Comparison of ENCODE assay signal across 11 mouse cellular contexts in the genomic region with DNA sequence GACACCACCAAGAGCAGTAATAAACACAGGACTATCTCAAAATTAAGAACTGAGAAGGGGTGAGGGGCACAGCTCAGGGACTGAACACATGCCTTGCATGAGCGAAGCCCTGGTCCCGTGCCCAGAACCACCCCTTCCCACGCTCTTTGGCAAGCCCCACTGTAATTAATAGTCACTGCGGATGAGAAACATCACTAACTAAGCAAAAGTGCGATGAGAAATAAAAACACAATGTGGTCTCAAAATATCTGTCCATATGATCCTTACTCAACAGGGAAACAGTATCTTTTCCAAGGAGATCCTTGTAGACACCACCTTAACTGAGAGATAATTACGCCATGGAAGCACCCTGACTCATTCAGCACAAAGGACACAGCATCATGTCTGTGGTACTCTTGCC. TPM values are rescaled to one million over a fixed set of nuclear protein-coding genes. Genes with fewer than 3 reads are reported as not detected.
A peak's percentile ranks its signal among the peaks of the same experiment; 100 is the strongest.
DNase-seq lines count a peak whose midpoint lies in the region; ATAC-seq and TF ChIP-seq lines count a peak whose summit lies in the region.
"Had no signal": no experiment of that assay in that cellular context is flagged by ENCODE, and none has a peak within 500 bp of the region (broad histone marks: within the 10 kb centered on the region; RNA-seq: fewer than 3 reads in every experiment).

No protein-coding gene starts in this region.

- TF ChIP-seq CTCF in forebrain, postnatal 0 days (IDR thresholded peaks at IDR 0.05; ENCODE audit: low read depth) = no peak

- peaks cover 9% of the 10 kb centered on the region; the same call in 1 of the 2 replicates for H3K36me3 ChIP-seq in kidney, embryonic 16.5 days (ENCODE audit: insufficient read depth, low read length)
- H3K36me3 ChIP-seq in forebrain, postnatal 0 days (ENCODE audit: insufficient read depth) = peaks cover 16% of the 10 kb centered on the region

- peak; percentile 45 to 52 for DNase-seq in kidney, postnatal 4 days
- DNase-seq in forebrain, postnatal 0 days = peak; percentile 66
- DNase-seq in layer of hippocampus, postnatal 25 days (ENCODE audit: extremely low spot score in 1 of 2, low spot score in 1 of 2) = peak; percentile 34 to 72
- DNase-seq in right cerebral cortex, postnatal 10 days (ENCODE audit: low spot score in 2 of 2) = peak; percentile 77 to 81
- DNase-seq in adrenal gland, postnatal 4 days (ENCODE audit: low spot score in 2 of 2) = no peak
- no peak for DNase-seq in liver
- DNase-seq: spleen, adult 18-20 months; thymus, adult 18-20 months had no signal

- H3K4me3 ChIP-seq in kidney, embryonic 16.5 days (ENCODE audit: low read length) = no peak overlapping the region
- H3K4me3 ChIP-seq in forebrain, postnatal 0 days (ENCODE audit: low read depth, low read length) = no peak overlapping the region
- H3K4me3 ChIP-seq: limb, embryonic 13.5 days had no signal

- no peak overlapping the region for H3K27ac ChIP-seq in kidney, embryonic 16.5 days (ENCODE audit: low read length)
- no peak overlapping the region for H3K27ac ChIP-seq in forebrain, postnatal 0 days (ENCODE audit: low read depth, low read length)
- H3K27ac ChIP-seq: limb, embryonic 13.5 days had no signal

- no peak overlapping the region for H3K4me2 ChIP-seq in kidney, embryonic 16.5 days (replicated peaks; ENCODE audit: low read depth, low read length)
- H3K4me2 ChIP-seq in forebrain, postnatal 0 days (ENCODE audit: low read depth) = no peak overlapping the region
- H3K4me2 ChIP-seq: limb, embryonic 13.5 days had no signal

- 80% methylated on average over 6 of the region's 6 CpGs for WGBS in kidney, embryonic 16.5 days
- 46% methylated on average over 6 of the region's 6 CpGs for WGBS in forebrain, postnatal 0 days

- no peak overlapping the region for H3K9ac ChIP-seq in kidney, embryonic 16.5 days (replicated peaks; ENCODE audit: low read length)
- no peak overlapping the region for H3K9ac ChIP-seq in forebrain, postnatal 0 days
- H3K9ac ChIP-seq: limb, embryonic 13.5 days had no signal

- H3K9me3 ChIP-seq in kidney, embryonic 16.5 days (ENCODE audit: low read length) = no peaks in the 10 kb centered on the region
- H3K9me3 ChIP-seq in forebrain, postnatal 0 days (ENCODE audit: low read length) = no peaks in the 10 kb centered on the region
- H3K9me3 ChIP-seq: limb, embryonic 13.5 days had no signal

- H3K27me3 ChIP-seq in kidney, embryonic 16.5 days (ENCODE audit: insufficient read depth, low read length) = no peaks in the 10 kb centered on the region
- H3K27me3 ChIP-seq in forebrain, postnatal 0 days (ENCODE audit: insufficient read depth, low read length) = no peaks in the 10 kb centered on the region
- H3K27me3 ChIP-seq: limb, embryonic 13.5 days had no signal

- no peaks in the 10 kb centered on the region for H3K4me1 ChIP-seq in kidney, embryonic 16.5 days (ENCODE audit: insufficient read depth, low read length)
- H3K4me1 ChIP-seq in forebrain, postnatal 0 days (ENCODE audit: insufficient read depth) = no peaks in the 10 kb centered on the region
- H3K4me1 ChIP-seq: limb, embryonic 13.5 days had no signal

- ATAC-seq in kidney, embryonic 16.5 days (ENCODE audit: low FRiP score, low TSS enrichment) = no peak
- ATAC-seq in forebrain, postnatal 0 days = peak; percentile 79
- ATAC-seq in megakaryocyte, adult 5-6 weeks (ENCODE audit: poor library complexity, severe bottlenecking) = no peak

RNA-seq across cellular contexts. Expression of gene Zmat3, which starts 17.9 kb away (rescaled TPM):
- 3.6 and 4.2 TPM in 2 replicates for polyA plus RNA-seq in kidney, embryonic 16.5 days (2015; fragmentation: Nextera tagmentation; extraction: Ambion mirVana)
- total RNA-seq in forebrain, postnatal 0 days (2014; rRNA removed) = 9.5 and 13.9 TPM in 2 replicates
- 3.0 and 4.9 TPM in 2 replicates for polyA plus RNA-seq in forebrain, postnatal 0 days (2015; fragmentation: Nextera tagmentation; extraction: Ambion mirVana)
- total RNA-seq in layer of hippocampus, postnatal 25 days (2021) = 10 to 100 TPM; 66.4 to 74.3 TPM
- 10 to 100 TPM; 20.2 to 23.7 TPM for total RNA-seq in adrenal gland, postnatal 4 days (2021)
- 2.3 and 2.4 TPM in 2 replicates for total RNA-seq in megakaryocyte, adult 5-6 weeks (2015)
- total RNA-seq in megakaryocyte, adult 5-6 weeks (2017) = 0.53 and 0.77 TPM in 2 replicates

RNA-seq across cellular contexts. Expression of gene Pik3ca, which starts 49.6 kb away (rescaled TPM):
- polyA plus RNA-seq in kidney, embryonic 16.5 days (2015; fragmentation: Nextera tagmentation; extraction: Ambion mirVana) = 10.0 and 10.5 TPM in 2 replicates
- total RNA-seq in forebrain, postnatal 0 days (2014; rRNA removed) = 45.3 and 55.4 TPM in 2 replicates
- 7.0 and 8.0 TPM in 2 replicates for polyA plus RNA-seq in forebrain, postnatal 0 days (2015; fragmentation: Nextera tagmentation; extraction: Ambion mirVana)
- total RNA-seq in layer of hippocampus, postnatal 25 days (2021) = 10 to 100 TPM; 43.6 to 44.0 TPM
- total RNA-seq in adrenal gland, postnatal 4 days (2021) = 10 to 100 TPM; 49.5 to 54.0 TPM
- 23.5 and 25.0 TPM in 2 replicates for total RNA-seq in megakaryocyte, adult 5-6 weeks (2015)
- 31.1 and 32.4 TPM in 2 replicates for total RNA-seq in megakaryocyte, adult 5-6 weeks (2017)

Comparison
In these comparisons a context has a peak if more than half of its experiments do, and no peak if none do; other contexts are left out.
1. DNase-seq: peak in kidney, postnatal 4 days (2 of 2), forebrain, postnatal 0 days (single experiment), layer of hippocampus, postnatal 25 days (2 of 2) and right cerebral cortex, postnatal 10 days (2 of 2); none in adrenal gland, postnatal 4 days (0 of 2) and liver (single experiment).